Mouse (Mus musculus) layer of hippocampus, postnatal 36 days (tissue): ENCODE data around the gene Npr3. TPM values are rescaled to one million over a fixed set of nuclear protein-coding genes. Genes with fewer than 3 reads are reported as not detected.

Experiments used
- total RNA-seq, 2 experiments: library from RNA; stranded (reverse); gene quantifications; 2 replicates each; pipeline ENCODE4 v1.2.3; 2021

The Npr3 gene
- total RNA-seq, 2 experiments from 2014 or later, result 15.8 to 18.1 TPM

Other genes starting within 250 kb of the Npr3 start
- gene Sub1, start 89.7 kb upstream of the Npr3 start, total RNA-seq, result 100 to 1,000 TPM; 283 to 353 TPM
- gene Zfr, start 210.5 kb upstream of the Npr3 start, total RNA-seq, result 100 to 1,000 TPM; 347 to 362 TPM